Mouse (Mus musculus) kidney, embryonic 16.5 days (tissue): ENCODE results near the gene Casp7. TPM values are rescaled to one million over a fixed set of nuclear protein-coding genes. Genes with fewer than 3 reads are reported as not detected.
"Not testable (repeated sequence)": the region's sequence is repeated elsewhere in the genome, so short reads cannot be mapped to it uniquely, and the experiment has no call there.

Experiments
- ATAC-seq: fragments of 200-750 bp; cut with Nextera tagmentation; 2 replicates; pipeline ENCODE4 v1.8.0; 2017; ENCODE audit warnings: moderate TSS enrichment; ENCODE audit not compliant: low FRiP score, low TSS enrichment
- H3K27ac ChIP-seq: fragments of 300-500 bp; sonication (generic); 2 replicates; pipeline ENCODE4 v1.5.1; 2014; ENCODE audit warnings: low read length
- H3K27me3 ChIP-seq: fragments of 300-500 bp; sonication (generic); 2 replicates; pipeline ENCODE4 v1.6.1; 2014; ENCODE audit warnings: low read length, control low read depth, mixed read lengths; ENCODE audit not compliant: insufficient read depth
- H3K36me3 ChIP-seq: fragments of 300-500 bp; sonication (generic); 2 replicates; pipeline ENCODE4 v1.6.1; 2014; ENCODE audit warnings: low read length, control low read depth, mixed read lengths; ENCODE audit not compliant: insufficient read depth
- H3K4me1 ChIP-seq: fragments of 300-500 bp; sonication (generic); 2 replicates; pipeline ENCODE4 v1.6.1; 2014; ENCODE audit warnings: low read length, control low read depth, mixed read lengths; ENCODE audit not compliant: insufficient read depth
- H3K4me2 ChIP-seq: fragments of 300-500 bp; sonication (generic); replicated peaks from 2 replicates; pipeline ENCODE4 v1.6.1; 2014; ENCODE audit warnings: low read depth, low read length
- H3K4me3 ChIP-seq: fragments of 300-500 bp; sonication (generic); 2 replicates; pipeline ENCODE4 v1.5.1; 2014; ENCODE audit warnings: mild to moderate bottlenecking, low read length
- H3K9ac ChIP-seq: fragments of 300-500 bp; sonication (generic); replicated peaks from 2 replicates; pipeline ENCODE4 v1.6.1; 2014; ENCODE audit warnings: low read length
- H3K9me3 ChIP-seq: fragments of 300-500 bp; sonication (generic); 2 replicates; pipeline ENCODE4 v1.6.1; 2016; ENCODE audit warnings: low read length, control low read depth
- WGBS: fragments of 180-500 bp; shearing (Covaris S2); extraction: QIAGEN DNeasy Blood & Tissue Kit; methylation state at CpG from one replicate; pipeline ENCODE4 v1.1.7; 2014; 5-methylcytosine and 5-hydroxymethylcytosine counted together
- polyA plus RNA-seq: library from polyadenylated mRNA; unstranded; fragments of >200 nt; fragmentation: Nextera tagmentation; extraction: Ambion mirVana; gene quantifications from 2 replicates; pipeline ENCODE4 v1.2.1, GENCODE M21; 2015

Casp7 gene
- polyA plus RNA-seq, 1 experiment from 2014 or later: 26.6 TPM

- WGBS: 87% methylated on average over 16 of the region's 16 CpGs
- no peak overlapping the region for H3K4me3 ChIP-seq
- H3K27me3 ChIP-seq: no peaks in the 10 kb centered on the region
- 0 out of 2 replicates have a peak, but pooled peaks cover 1% of the 10 kb centered on the region for H3K36me3 ChIP-seq
- H3K27ac ChIP-seq: no peak overlapping the region
- no peak for ATAC-seq
- H3K9me3 ChIP-seq: no peaks in the 10 kb centered on the region
- no peak overlapping the region for H3K4me2 ChIP-seq
- H3K4me1 ChIP-seq: peaks cover 11% of the 10 kb centered on the region; the same call in 1 of the 2 replicates
- H3K9ac ChIP-seq: no peak overlapping the region
Measured at GRCm38 (mm10) chr19:56395183-56395935, 1.6 kb upstream of the Casp7 start.

- WGBS: 40% methylated on average over 12 of the region's 12 CpGs
- ATAC-seq: no peak
- Histone ChIP-seq H3K4me1 (peaks cover 13% of the 10 kb centered on the region; the same call in 1 of the 2 replicates), H3K27ac (no peak overlapping the region), H3K9ac (peak overlapping the region; percentile 86), H3K4me3 (peak overlapping the region; percentile 69), H3K4me2 (peak overlapping the region; percentile 93), H3K9me3 (no peaks in the 10 kb centered on the region), H3K27me3 (no peaks in the 10 kb centered on the region), H3K36me3 (0 out of 2 replicates have a peak, but pooled peaks cover 2% of the 10 kb centered on the region)
Measured at GRCm38 (mm10) chr19:56396227-56396626, 702 bp upstream of the Casp7 start.

GRCm38 (mm10) chr19:56397663-56398527 lies 966 bp downstream of the Casp7 start:
- Histone ChIP-seq H3K9me3 (no peaks in the 10 kb centered on the region), H3K9ac (peak overlapping the region; percentile 86), H3K4me3 (peak overlapping the region; percentile 69), H3K4me2 (peak overlapping the region; percentile 93), H3K36me3 (0 out of 2 replicates have a peak, but pooled peaks cover 2% of the 10 kb centered on the region), H3K27ac (peak overlapping the region; percentile 87), H3K4me1 (peaks cover 13% of the 10 kb centered on the region; the same call in 1 of the 2 replicates), H3K27me3 (no peaks in the 10 kb centered on the region)
- ATAC-seq: no peak
- WGBS: 52% methylated on average over 11 of the region's 11 CpGs

- ATAC-seq: no peak
- Histone ChIP-seq H3K4me1 (peaks cover 13% of the 10 kb centered on the region; the same call in 1 of the 2 replicates), H3K36me3 (0 out of 2 replicates have a peak, but pooled peaks cover 2% of the 10 kb centered on the region), H3K4me3 (no peak overlapping the region), H3K4me2 (0 out of 2 replicates have a peak overlapping the region, but pooled peaks have one; percentile 93), H3K27ac (no peak overlapping the region), H3K9me3 (no peaks in the 10 kb centered on the region), H3K27me3 (no peaks in the 10 kb centered on the region), H3K9ac (no peak overlapping the region)
Measured at GRCm38 (mm10) chr19:56398528-56398795, 1.5 kb downstream of the Casp7 start.

- WGBS: 52% methylated on average over 14 of the region's 14 CpGs
- ATAC-seq: no peak
Measured at GRCm38 (mm10) chr19:56400200-56400599, 3.3 kb downstream of the Casp7 start.

GRCm38 (mm10) chr19:56401864-56402263 lies 4.9 kb downstream of the Casp7 start:
- H3K36me3 ChIP-seq: peaks cover 6% of the 10 kb centered on the region; the same call in 1 of the 2 replicates
- peaks cover 13% of the 10 kb centered on the region; the same call in 1 of the 2 replicates for H3K4me1 ChIP-seq
- no peak overlapping the region for H3K9ac ChIP-seq
- H3K4me3 ChIP-seq: no peak overlapping the region
- WGBS: 81% methylated on average over 6 of the region's 6 CpGs
- no peaks in the 10 kb centered on the region for H3K27me3 ChIP-seq
- no peak overlapping the region for H3K4me2 ChIP-seq
- no peak overlapping the region for H3K27ac ChIP-seq
- H3K9me3 ChIP-seq: no peaks in the 10 kb centered on the region
- ATAC-seq: no peak

More at GRCm38 (mm10) chr19:56400200-56400599, 3.3 kb downstream of the Casp7 start:
- Histone ChIP-seq H3K4me1 (peaks cover 13% of the 10 kb centered on the region; the same call in 1 of the 2 replicates), H3K4me2 (no peak overlapping the region), H3K27ac (no peak overlapping the region), H3K9me3 (no peaks in the 10 kb centered on the region), H3K36me3 (peaks cover 4% of the 10 kb centered on the region; the same call in 1 of the 2 replicates), H3K4me3 (no peak overlapping the region), H3K9ac (no peak overlapping the region), H3K27me3 (no peaks in the 10 kb centered on the region)

GRCm38 (mm10) chr19:56405824-56406223 lies 8.9 kb downstream of the Casp7 start:
- H3K9ac ChIP-seq: no peak overlapping the region
- H3K4me1 ChIP-seq: no peaks in the 10 kb centered on the region
- ATAC-seq: no peak
- H3K36me3 ChIP-seq: peaks cover 22% of the 10 kb centered on the region
- H3K9me3 ChIP-seq: no peaks in the 10 kb centered on the region
- H3K27ac ChIP-seq: no peak overlapping the region
- no peak overlapping the region for H3K4me3 ChIP-seq
- 94% methylated on average over 4 of the region's 4 CpGs for WGBS
- H3K4me2 ChIP-seq: no peak overlapping the region
- no peaks in the 10 kb centered on the region for H3K27me3 ChIP-seq

- WGBS: 90% methylated on average over 7 of the region's 7 CpGs
Measured at GRCm38 (mm10) chr19:56406581-56406980, 9.7 kb downstream of the Casp7 start.

GRCm38 (mm10) chr19:56409884-56410283 lies 13.0 kb downstream of the Casp7 start:
- not testable (repeated sequence) for H3K4me2 ChIP-seq, H3K4me3 ChIP-seq, ATAC-seq, H3K4me1 ChIP-seq, H3K9me3 ChIP-seq, H3K27me3 ChIP-seq, H3K27ac ChIP-seq, H3K9ac ChIP-seq
- H3K36me3 ChIP-seq: peaks cover 22% of the 10 kb centered on the region
- 93% methylated on average over 4 of the region's 4 CpGs for WGBS

More at GRCm38 (mm10) chr19:56406581-56406980, 9.7 kb downstream of the Casp7 start:
- H3K9me3 ChIP-seq: no peaks in the 10 kb centered on the region
- H3K4me2 ChIP-seq: no peak overlapping the region
- H3K4me3 ChIP-seq: no peak overlapping the region
- H3K9ac ChIP-seq: no peak overlapping the region
- H3K4me1 ChIP-seq: no peaks in the 10 kb centered on the region
- no peak for ATAC-seq
- peaks cover 22% of the 10 kb centered on the region for H3K36me3 ChIP-seq
- H3K27me3 ChIP-seq: no peaks in the 10 kb centered on the region
- H3K27ac ChIP-seq: no peak overlapping the region
